Mouse (Mus musculus): ENCODE measurements around the gene Gm42957. TPM values are rescaled to one million over a fixed set of nuclear protein-coding genes. Genes with fewer than 3 reads are reported as not detected.
A peak's percentile ranks its signal among the peaks of the same experiment; 100 is the strongest.
"Not testable (repeated sequence)": the region's sequence is repeated elsewhere in the genome, so short reads cannot be mapped to it uniquely, and the experiment has no call there.

The Gm42957 gene
- polyA plus RNA-seq, 1 experiment, result not detected

GRCm38 (mm10) chr3:96684822-96685156 lies 49.5 kb downstream of the Gm42957 start:
- 12% methylated on average over 28 of the region's 28 CpGs for WGBS
- no peaks in the 10 kb centered on the region for H3K36me3 ChIP-seq (ENCODE audit: control insufficient read depth, insufficient read depth, low read length)
- TF ChIP-seq CTCF (IDR thresholded peaks at IDR 0.05; ENCODE audit: extremely low read depth, insufficient read length, insufficient replicate concordance, low read depth, low read length), result no peak
- TF ChIP-seq POLR2A (IDR thresholded peaks at IDR 0.05; ENCODE audit: low read depth, low read length), result no peak
- H3K4me3 ChIP-seq (ENCODE audit: low read depth, low read length), result peak overlapping the region; percentile 33
- peaks cover 16% of the 10 kb centered on the region for H3K27me3 ChIP-seq (ENCODE audit: control insufficient read depth, insufficient read depth, low read length)
- no peak overlapping the region for H3K27ac ChIP-seq (ENCODE audit: insufficient read depth, low read depth, low read length)
- peaks cover 3% of the 10 kb centered on the region; the same call in 1 of the 2 replicates for H3K4me1 ChIP-seq (ENCODE audit: control insufficient read depth, insufficient read depth, insufficient read length, low read length)

- H3K4me3 ChIP-seq (ENCODE audit: low read depth, low read length); H3K27ac ChIP-seq (ENCODE audit: insufficient read depth, low read depth, low read length); H3K36me3 ChIP-seq (ENCODE audit: control insufficient read depth, insufficient read depth, low read length); H3K4me1 ChIP-seq (ENCODE audit: control insufficient read depth, insufficient read depth, insufficient read length, low read length): not testable (repeated sequence)
- WGBS, result 89% methylated on average over 5 of the region's 5 CpGs
- H3K27me3 ChIP-seq (ENCODE audit: control insufficient read depth, insufficient read depth, low read length), result peaks cover 16% of the 10 kb centered on the region
These were observed 50.8 kb downstream of the Gm42957 start for GRCm38 (mm10) chr3:96686057-96686456.

DNA sequence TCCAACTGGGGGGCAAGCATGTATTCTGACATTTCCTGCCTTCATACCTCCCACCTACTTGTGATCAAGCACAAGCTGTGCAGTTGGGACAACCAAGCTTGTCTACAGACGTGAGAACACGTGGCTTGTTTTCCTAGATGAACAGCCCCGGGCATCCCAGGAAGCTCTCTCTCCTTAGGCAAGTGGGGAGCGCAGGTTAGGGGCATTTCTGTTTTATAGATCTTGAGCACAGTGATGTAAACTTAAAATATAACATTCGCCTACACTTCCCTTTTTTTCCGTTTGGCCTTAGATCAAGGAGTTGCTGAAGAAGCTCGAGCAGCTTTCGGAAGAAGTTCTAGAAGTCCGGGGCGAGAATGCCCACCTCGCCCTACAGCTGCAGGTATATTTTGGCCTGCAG lies 53.6 kb downstream of the Gm42957 start:
- Histone ChIP-seq H3K4me3 (ENCODE audit: low read depth, low read length) (no peak overlapping the region), H3K27me3 (ENCODE audit: control insufficient read depth, insufficient read depth, low read length) (peaks cover 16% of the 10 kb centered on the region), H3K27ac (ENCODE audit: insufficient read depth, low read depth, low read length) (no peak overlapping the region), H3K4me1 (ENCODE audit: control insufficient read depth, insufficient read depth, insufficient read length, low read length) (peaks cover 4% of the 10 kb centered on the region; the same call in 1 of the 2 replicates), H3K36me3 (ENCODE audit: control insufficient read depth, insufficient read depth, low read length) (no peaks in the 10 kb centered on the region)
- 74% methylated on average over 11 of the region's 11 CpGs for whole genome bisulfite sequencing
- no peak for TF ChIP-seq CTCF (IDR thresholded peaks at IDR 0.05; ENCODE audit: extremely low read depth, insufficient read length, insufficient replicate concordance, low read depth, low read length)
- TF ChIP-seq POLR2A (IDR thresholded peaks at IDR 0.05; ENCODE audit: low read depth, low read length), result no peak

- WGBS, result 41% methylated on average over 3 of the region's 3 CpGs
- H3K36me3 ChIP-seq (ENCODE audit: control insufficient read depth, insufficient read depth, low read length), result no peaks in the 10 kb centered on the region
- TF ChIP-seq CTCF (IDR thresholded peaks at IDR 0.05; ENCODE audit: extremely low read depth, insufficient read length, insufficient replicate concordance, low read depth, low read length), result no peak
- no peak for TF ChIP-seq POLR2A (IDR thresholded peaks at IDR 0.05; ENCODE audit: low read depth, low read length)
- H3K4me3 ChIP-seq (ENCODE audit: low read depth, low read length), result no peak overlapping the region
- H3K27me3 ChIP-seq (ENCODE audit: control insufficient read depth, insufficient read depth, low read length), result peaks cover 9% of the 10 kb centered on the region
- no peak overlapping the region for H3K27ac ChIP-seq (ENCODE audit: insufficient read depth, low read depth, low read length)
- 0 out of 2 replicates have a peak, but pooled peaks cover 2% of the 10 kb centered on the region for H3K4me1 ChIP-seq (ENCODE audit: control insufficient read depth, insufficient read depth, insufficient read length, low read length)
These were observed 55.0 kb downstream of the Gm42957 start for GRCm38 (mm10) chr3:96690298-96690697.

GRCm38 (mm10) chr3:96692506-96692905 lies 57.2 kb downstream of the Gm42957 start:
- H3K27ac ChIP-seq (ENCODE audit: insufficient read depth, low read depth, low read length), result no peak overlapping the region
- peaks cover 5% of the 10 kb centered on the region; the same call in 1 of the 2 replicates for H3K27me3 ChIP-seq (ENCODE audit: control insufficient read depth, insufficient read depth, low read length)
- no peak overlapping the region for H3K4me3 ChIP-seq (ENCODE audit: low read depth, low read length)
- peak; percentile 24; the same call in 1 of the 2 replicates for TF ChIP-seq CTCF (IDR thresholded peaks at IDR 0.05; ENCODE audit: extremely low read depth, insufficient read length, insufficient replicate concordance, low read depth, low read length)
- TF ChIP-seq POLR2A (IDR thresholded peaks at IDR 0.05; ENCODE audit: low read depth, low read length), result no peak
- WGBS, result 40% methylated on average over 3 of the region's 3 CpGs
- H3K36me3 ChIP-seq (ENCODE audit: control insufficient read depth, insufficient read depth, low read length), result no peaks in the 10 kb centered on the region
- 0 out of 2 replicates have a peak, but pooled peaks cover 2% of the 10 kb centered on the region for H3K4me1 ChIP-seq (ENCODE audit: control insufficient read depth, insufficient read depth, insufficient read length, low read length)

DNA sequence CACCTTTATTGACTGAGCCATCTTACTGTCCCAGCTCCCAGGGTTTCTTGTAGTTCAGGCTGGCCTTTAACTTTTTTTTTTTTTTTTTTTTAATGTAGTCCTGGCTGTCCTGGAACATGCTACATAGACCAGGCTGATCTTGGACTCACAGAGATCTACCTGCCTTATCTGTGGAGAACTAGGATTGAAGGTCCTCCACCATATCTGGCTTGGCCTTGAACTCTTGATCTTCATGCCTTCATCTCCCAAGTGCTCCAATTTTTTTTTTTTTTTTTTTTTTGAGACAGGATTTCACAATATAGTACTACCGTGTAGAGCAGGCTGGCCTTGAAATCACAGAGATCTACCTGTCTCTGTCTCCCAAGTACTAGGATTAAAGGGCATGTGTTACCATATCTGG lies 58.3 kb downstream of the Gm42957 start:
- Histone ChIP-seq H3K27me3 (ENCODE audit: control insufficient read depth, insufficient read depth, low read length) (peaks cover 5% of the 10 kb centered on the region; the same call in 1 of the 2 replicates), H3K36me3 (ENCODE audit: control insufficient read depth, insufficient read depth, low read length) (no peaks in the 10 kb centered on the region), H3K4me1 (ENCODE audit: control insufficient read depth, insufficient read depth, insufficient read length, low read length) (0 out of 2 replicates have a peak, but pooled peaks cover 2% of the 10 kb centered on the region), H3K27ac (ENCODE audit: insufficient read depth, low read depth, low read length) (no peak overlapping the region), H3K4me3 (ENCODE audit: low read depth, low read length) (no peak overlapping the region)
- WGBS, result 38% methylated on average over 1 of the region's 1 CpGs
- no peak for TF ChIP-seq POLR2A (IDR thresholded peaks at IDR 0.05; ENCODE audit: low read depth, low read length)
- no peak for TF ChIP-seq CTCF (IDR thresholded peaks at IDR 0.05; ENCODE audit: extremely low read depth, insufficient read length, insufficient replicate concordance, low read depth, low read length)

GRCm38 (mm10) chr3:96696198-96696765 lies 61.0 kb downstream of the Gm42957 start, which contains the start of gene Pias3:
Gene Pias3, plus strand, starts transcription at chr3:96696384.
- peak within 1 kb of the TSS; percentile 98 for H3K4me3 ChIP-seq (ENCODE audit: low read depth, low read length)
- H3K4me1 ChIP-seq (ENCODE audit: control insufficient read depth, insufficient read depth, insufficient read length, low read length), result 0 out of 2 replicates have a peak, but pooled peaks cover 2% of the 10 kb centered on the region
- 1% methylated on average over 35 of the region's 35 CpGs for WGBS
- no peaks in the 10 kb centered on the region for H3K27me3 ChIP-seq (ENCODE audit: control insufficient read depth, insufficient read depth, low read length)
- TF ChIP-seq CTCF (IDR thresholded peaks at IDR 0.05; ENCODE audit: extremely low read depth, insufficient read length, insufficient replicate concordance, low read depth, low read length) (no peak), POLR2A (IDR thresholded peaks at IDR 0.05; ENCODE audit: low read depth, low read length) (no peak)
- H3K27ac ChIP-seq (ENCODE audit: insufficient read depth, low read depth, low read length), result peak within 1 kb of the TSS; percentile 88
- H3K36me3 ChIP-seq (ENCODE audit: control insufficient read depth, insufficient read depth, low read length), result peaks cover 11% of the 10 kb centered on the region
